Mouse (Mus musculus) lung, postnatal 0 days (tissue): Measurements from ENCODE around the gene Trem3. TPM values are rescaled to one million over a fixed set of nuclear protein-coding genes. Genes with fewer than 3 reads are reported as not detected.

ENCODE experiments used
- ATAC-seq: fragments of 200-750 bp; cut with Nextera tagmentation; 2 replicates; pipeline ENCODE4 v1.8.0; 2017; ENCODE audit warnings: moderate library complexity
- DNase-seq: peaks from one replicate; pipeline ENCODE4 v3.0.0-alpha.2; 2016; ENCODE audit warnings: low spot score
- H3K27ac ChIP-seq: fragments of 300-500 bp; sonication (generic); 2 replicates; pipeline ENCODE4 v1.5.1; 2014; ENCODE audit warnings: antibody characterized with exemption, mild to moderate bottlenecking, low read length, mixed read lengths
- H3K27me3 ChIP-seq: fragments of 300-500 bp; sonication (generic); replicated peaks from 2 replicates; pipeline ENCODE4 v1.6.1; 2014; ENCODE audit warnings: low read length, mixed read lengths; ENCODE audit not compliant: insufficient read depth
- H3K36me3 ChIP-seq: fragments of 300-500 bp; sonication (generic); 2 replicates; pipeline ENCODE4 v1.6.1; 2014; ENCODE audit warnings: low read length, mixed read lengths; ENCODE audit not compliant: insufficient read depth
- H3K4me1 ChIP-seq: fragments of 300-500 bp; sonication (generic); 2 replicates; pipeline ENCODE4 v1.6.1; 2014; ENCODE audit warnings: antibody characterized with exemption, low read depth, low read length, mixed read lengths; ENCODE audit not compliant: insufficient read depth
- H3K4me2 ChIP-seq: fragments of 300-500 bp; sonication (generic); replicated peaks from 2 replicates; pipeline ENCODE4 v1.6.1; 2014; ENCODE audit warnings: low read depth, mild to moderate bottlenecking, low read length, moderate library complexity, mixed read lengths
- H3K4me3 ChIP-seq: fragments of 300-500 bp; sonication (generic); 2 replicates; pipeline ENCODE4 v1.5.1; 2014; ENCODE audit warnings: low read depth, low read length
- H3K9ac ChIP-seq: fragments of 300-500 bp; sonication (generic); replicated peaks from 2 replicates; pipeline ENCODE4 v1.6.1; 2014; ENCODE audit warnings: low read depth, mild to moderate bottlenecking
- H3K9me3 ChIP-seq: fragments of 300-500 bp; sonication (generic); 2 replicates; pipeline ENCODE4 v1.6.1; 2016; ENCODE audit warnings: low read length, mixed read lengths
- CTCF ChIP-seq: IDR thresholded peaks from 2 replicates; pipeline ENCODE4 v1.5.1; 2016; ENCODE audit warnings: antibody characterized with exemption, mild to moderate bottlenecking
- EP300 ChIP-seq: IDR thresholded peaks from 2 replicates; pipeline ENCODE4 v1.6.1; 2016; ENCODE audit warnings: antibody characterized with exemption, mild to moderate bottlenecking, control low read depth
- whole genome bisulfite sequencing: fragments of 180-500 bp; shearing (Covaris S2); extraction: QIAGEN DNeasy Blood & Tissue Kit; methylation state at CpG from one replicate; pipeline ENCODE4 v1.1.7; 2014; 5-methylcytosine and 5-hydroxymethylcytosine counted together
- polyA plus RNA-seq: library from polyadenylated mRNA; unstranded; fragments of >200 nt; fragmentation: Nextera tagmentation; extraction: Ambion mirVana; gene quantifications from 2 replicates; pipeline ENCODE4 v1.2.1, GENCODE M21; 2015

Trem3 gene
- polyA plus RNA-seq, 1 experiment from 2014 or later: 2.0 TPM

DNA sequence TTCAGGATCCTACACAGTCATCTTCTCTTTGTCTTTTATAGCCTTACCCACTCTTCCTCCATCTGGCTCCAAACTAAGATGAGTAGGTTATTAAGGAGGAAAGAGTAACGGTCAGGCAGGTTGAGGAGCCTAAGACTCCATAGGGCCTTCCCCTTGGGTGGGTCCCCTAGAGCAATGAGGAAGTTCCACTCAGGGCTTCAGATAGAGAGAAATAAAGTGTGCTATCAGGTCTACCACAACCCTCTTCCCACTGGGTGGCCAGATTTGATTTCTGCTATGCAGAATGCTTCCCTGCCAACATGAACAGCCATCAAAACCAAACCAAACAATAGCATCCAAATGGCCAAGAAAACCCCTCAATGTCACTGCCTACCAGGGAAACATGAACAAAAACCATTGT lies 20.0 kb downstream of the Trem3 start:
- Histone ChIP-seq H3K4me2 (no peak overlapping the region), H3K27me3 (no peaks in the 10 kb centered on the region), H3K36me3 (no peaks in the 10 kb centered on the region), H3K9me3 (no peaks in the 10 kb centered on the region), H3K9ac (no peak overlapping the region), H3K4me3 (no peak overlapping the region), H3K27ac (no peak overlapping the region), H3K4me1 (no peaks in the 10 kb centered on the region)
- ATAC-seq (no peak), DNase-seq (no peak)
- no peak for TF ChIP-seq EP300
- no peak for TF ChIP-seq CTCF
- WGBS: 83% methylated on average over 1 of the region's 1 CpGs

DNA sequence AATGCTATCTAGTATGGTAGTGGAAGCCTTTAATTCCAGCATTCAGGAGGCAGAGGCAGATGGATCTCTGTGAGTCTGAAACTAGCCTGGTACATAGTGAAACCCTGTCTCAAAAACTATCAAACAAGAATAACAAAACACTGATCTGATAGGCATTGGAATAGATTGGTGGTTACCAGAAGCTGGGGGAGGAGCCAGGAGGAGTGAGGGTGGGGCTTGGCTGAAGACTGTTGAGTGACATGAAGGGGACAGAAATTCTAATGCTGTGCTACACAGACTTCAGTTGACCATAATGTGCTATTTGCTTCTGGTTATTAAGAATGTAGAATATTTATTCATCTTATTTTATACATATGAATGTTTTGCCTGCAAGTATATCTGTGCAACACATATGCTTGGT lies 20.7 kb downstream of the Trem3 start:
- no peaks in the 10 kb centered on the region for H3K36me3 ChIP-seq
- no peak overlapping the region for H3K27ac ChIP-seq
- no peak for TF ChIP-seq EP300
- TF ChIP-seq CTCF: no peak
- H3K9me3 ChIP-seq: no peaks in the 10 kb centered on the region
- ATAC-seq (no peak), DNase-seq (no peak)
- H3K4me2 ChIP-seq: no peak overlapping the region
- H3K27me3 ChIP-seq: no peaks in the 10 kb centered on the region
- H3K9ac ChIP-seq: no peak overlapping the region
- no peak overlapping the region for H3K4me3 ChIP-seq
- H3K4me1 ChIP-seq: no peaks in the 10 kb centered on the region

DNA sequence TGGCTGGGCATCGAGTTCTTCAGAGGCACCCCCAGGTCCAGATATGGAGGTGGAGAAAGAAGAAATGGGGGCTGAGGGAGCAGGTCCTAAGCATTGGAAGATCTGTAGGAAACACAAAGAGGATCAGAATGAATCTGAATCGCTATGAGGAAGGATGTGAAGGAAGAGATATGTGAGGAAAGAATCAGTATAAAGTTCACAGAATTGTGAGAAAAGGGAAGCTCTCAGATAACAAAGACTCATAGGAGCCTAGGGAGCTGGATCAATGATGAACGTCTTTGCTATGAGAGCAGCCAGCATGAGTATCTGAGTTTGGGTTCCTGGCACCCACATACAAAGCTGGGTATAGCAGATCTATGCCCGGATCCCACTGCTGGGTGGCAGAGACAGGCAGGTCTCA lies 22.3 kb downstream of the Trem3 start:
- Histone ChIP-seq H3K27ac (no peak overlapping the region), H3K36me3 (no peaks in the 10 kb centered on the region), H3K4me1 (no peaks in the 10 kb centered on the region), H3K4me3 (no peak overlapping the region), H3K27me3 (no peaks in the 10 kb centered on the region), H3K9ac (no peak overlapping the region), H3K4me2 (no peak overlapping the region), H3K9me3 (no peaks in the 10 kb centered on the region)
- TF ChIP-seq CTCF (no peak), EP300 (no peak)
- WGBS: 56% methylated on average over 4 of the region's 4 CpGs
- no peak for DNase-seq
- ATAC-seq: no peak

DNA sequence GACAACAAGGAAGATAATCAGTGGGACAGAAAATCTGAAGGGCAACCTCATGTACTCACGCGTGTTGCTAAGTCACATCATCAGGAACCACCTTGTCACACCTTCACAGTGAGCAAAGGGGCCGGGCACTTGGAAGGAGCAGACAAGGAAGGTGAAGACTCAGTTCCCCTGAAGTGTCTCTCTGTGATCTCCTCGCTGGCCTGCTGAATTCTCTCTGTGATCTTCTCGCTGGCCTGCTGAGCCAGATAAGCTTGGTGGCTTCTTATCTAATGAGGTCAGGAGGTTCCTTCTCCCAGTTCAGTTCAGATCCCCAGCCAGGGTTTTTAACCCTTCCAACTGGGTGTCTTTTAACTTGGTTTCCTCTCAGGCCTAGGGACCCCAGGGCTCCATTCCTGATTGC lies 24.6 kb downstream of the Trem3 start:
- Histone ChIP-seq H3K36me3 (no peaks in the 10 kb centered on the region), H3K27me3 (no peaks in the 10 kb centered on the region), H3K4me3 (no peak overlapping the region), H3K9me3 (no peaks in the 10 kb centered on the region), H3K4me1 (no peaks in the 10 kb centered on the region), H3K9ac (no peak overlapping the region), H3K4me2 (no peak overlapping the region), H3K27ac (no peak overlapping the region)
- 57% methylated on average over 5 of the region's 5 CpGs for WGBS
- no peak for ATAC-seq
- DNase-seq: no peak
- TF ChIP-seq CTCF (no peak), EP300 (no peak)

DNA sequence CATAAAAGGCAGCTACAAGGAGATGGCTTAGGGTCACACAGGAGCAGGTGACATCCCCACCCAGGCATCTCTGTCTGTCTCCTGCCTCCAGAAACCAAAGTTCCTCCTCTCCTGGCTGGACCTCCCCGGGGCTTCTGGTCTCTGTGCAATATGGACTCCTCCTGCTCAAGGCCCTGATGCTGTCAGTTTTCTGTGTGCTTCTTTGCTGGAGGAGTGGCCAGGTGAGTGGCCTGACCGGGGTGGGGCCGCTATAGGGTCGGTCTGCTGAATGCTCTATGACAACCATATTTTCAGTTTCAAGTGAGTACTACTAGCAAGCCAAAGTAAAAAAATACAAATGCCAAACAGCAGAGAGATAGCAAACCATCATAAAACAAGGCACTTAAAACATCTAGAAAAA lies 25.0 kb downstream of the Trem3 start:
- H3K4me3 ChIP-seq: no peak overlapping the region
- H3K27me3 ChIP-seq: no peaks in the 10 kb centered on the region
- DNase-seq (no peak), ATAC-seq (no peak)
- no peaks in the 10 kb centered on the region for H3K4me1 ChIP-seq
- H3K4me2 ChIP-seq: no peak overlapping the region
- WGBS: 81% methylated on average over 4 of the region's 4 CpGs
- no peak overlapping the region for H3K9ac ChIP-seq
- TF ChIP-seq EP300 (no peak), CTCF (no peak)
- H3K36me3 ChIP-seq: no peaks in the 10 kb centered on the region
- no peaks in the 10 kb centered on the region for H3K9me3 ChIP-seq
- H3K27ac ChIP-seq: no peak overlapping the region

DNA sequence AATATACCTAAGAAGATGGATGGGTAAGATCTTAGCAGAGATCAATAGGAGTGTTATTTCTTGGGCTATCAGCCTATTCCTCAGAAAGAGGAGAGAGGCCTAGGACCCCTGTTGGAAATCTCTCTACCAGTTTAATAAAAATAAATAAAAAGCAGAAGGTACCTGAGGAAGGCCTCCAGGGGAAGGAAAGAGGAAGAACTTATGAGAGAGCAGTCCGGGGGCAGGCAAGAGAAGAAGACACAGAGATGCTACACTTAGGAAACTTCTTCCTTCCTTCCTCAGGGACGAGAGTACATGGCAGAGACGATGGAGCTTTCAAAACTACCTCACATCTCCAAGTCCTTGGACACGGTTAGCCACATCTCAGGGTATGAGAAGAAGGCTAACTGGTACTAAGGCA lies 26.5 kb downstream of the Trem3 start:
- Histone ChIP-seq H3K4me1 (no peaks in the 10 kb centered on the region), H3K4me2 (no peak overlapping the region), H3K27ac (no peak overlapping the region), H3K36me3 (no peaks in the 10 kb centered on the region), H3K27me3 (no peaks in the 10 kb centered on the region), H3K9me3 (no peaks in the 10 kb centered on the region), H3K9ac (no peak overlapping the region), H3K4me3 (no peak overlapping the region)
- no peak for TF ChIP-seq EP300
- TF ChIP-seq CTCF: no peak
- ATAC-seq (no peak), DNase-seq (no peak)
- WGBS: 70% methylated on average over 4 of the region's 4 CpGs

DNA sequence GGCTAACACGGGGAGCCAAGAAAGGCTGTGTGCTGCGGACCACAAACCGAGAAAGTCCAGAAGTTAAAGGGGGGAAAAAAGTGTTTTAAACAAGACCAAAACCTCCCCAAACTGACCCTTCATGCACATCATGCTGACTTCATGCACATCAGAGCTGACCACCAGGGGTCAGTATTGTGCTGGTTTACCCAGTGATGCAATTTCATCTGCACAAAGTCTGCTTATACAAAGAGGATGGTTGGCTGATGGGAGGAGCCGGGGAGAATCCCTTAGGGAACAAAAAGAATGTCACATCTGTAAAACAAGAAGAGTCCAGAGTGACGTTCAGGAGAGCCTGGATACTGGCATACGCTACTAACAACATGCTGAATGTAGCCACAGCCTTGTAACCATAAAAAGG lies 27.3 kb downstream of the Trem3 start:
- H3K4me3 ChIP-seq: no peak overlapping the region
- no peaks in the 10 kb centered on the region for H3K9me3 ChIP-seq
- 31% methylated on average over 6 of the region's 6 CpGs for WGBS
- H3K4me1 ChIP-seq: no peaks in the 10 kb centered on the region
- no peak overlapping the region for H3K4me2 ChIP-seq
- ATAC-seq (peak; percentile 59; the same call in 1 of the 2 replicates), DNase-seq (peak; percentile 79)
- no peaks in the 10 kb centered on the region for H3K36me3 ChIP-seq
- H3K27ac ChIP-seq: no peak overlapping the region
- no peaks in the 10 kb centered on the region for H3K27me3 ChIP-seq
- no peak overlapping the region for H3K9ac ChIP-seq
- no peak for TF ChIP-seq EP300
- TF ChIP-seq CTCF: peak; percentile 91
